Mouse (Mus musculus): ENCODE measurements around the gene Zfp398. TPM values are rescaled to one million over a fixed set of nuclear protein-coding genes. Genes with fewer than 3 reads are reported as not detected.

Gene Zfp398
- total RNA-seq (2017) = 30.8 and 33.1 TPM in 2 replicates

GRCm38 (mm10) chr6:47835482-47835983 is at the start of gene Zfp398:
Zfp398 (plus strand) TSS chr6:47835661.
- peak; percentile 93 for ATAC-seq (ENCODE audit: extremely low read depth, insufficient number of reproducible peaks, low FRiP score, poor library complexity, severe bottlenecking)

- peak; percentile 92 for ATAC-seq (ENCODE audit: extremely low read depth, insufficient number of reproducible peaks, low FRiP score, poor library complexity, severe bottlenecking)
Observed at GRCm38 (mm10) chr6:47787941-47788736, 47.3 kb upstream of the Zfp398 start.

- no peak for ATAC-seq (ENCODE audit: extremely low read depth, insufficient number of reproducible peaks, low FRiP score, poor library complexity, severe bottlenecking)
Observed at GRCm38 (mm10) chr6:47788821-47789220, 46.6 kb upstream of the Zfp398 start.

GRCm38 (mm10) chr6:47790745-47791144 is 44.7 kb upstream of the Zfp398 start:
- no peak for ATAC-seq (ENCODE audit: extremely low read depth, insufficient number of reproducible peaks, low FRiP score, poor library complexity, severe bottlenecking)

- ATAC-seq (ENCODE audit: extremely low read depth, insufficient number of reproducible peaks, low FRiP score, poor library complexity, severe bottlenecking) = no peak
Observed at GRCm38 (mm10) chr6:47792533-47792932, 42.9 kb upstream of the Zfp398 start.

GRCm38 (mm10) chr6:47793284-47793683 is 42.2 kb upstream of the Zfp398 start:
- ATAC-seq (ENCODE audit: extremely low read depth, insufficient number of reproducible peaks, low FRiP score, poor library complexity, severe bottlenecking) = no peak

GRCm38 (mm10) chr6:47794106-47794830 is 41.2 kb upstream of the Zfp398 start:
- no peak for ATAC-seq (ENCODE audit: extremely low read depth, insufficient number of reproducible peaks, low FRiP score, poor library complexity, severe bottlenecking)

GRCm38 (mm10) chr6:47799079-47799478 is 36.4 kb upstream of the Zfp398 start:
- ATAC-seq (ENCODE audit: extremely low read depth, insufficient number of reproducible peaks, low FRiP score, poor library complexity, severe bottlenecking) = peak; percentile 86

- no peak for ATAC-seq (ENCODE audit: extremely low read depth, insufficient number of reproducible peaks, low FRiP score, poor library complexity, severe bottlenecking)
Observed at GRCm38 (mm10) chr6:47805520-47805919, 29.9 kb upstream of the Zfp398 start.

GRCm38 (mm10) chr6:47807419-47807818 is 28.0 kb upstream of the Zfp398 start:
- ATAC-seq (ENCODE audit: extremely low read depth, insufficient number of reproducible peaks, low FRiP score, poor library complexity, severe bottlenecking) = no peak

- no peak for ATAC-seq (ENCODE audit: extremely low read depth, insufficient number of reproducible peaks, low FRiP score, poor library complexity, severe bottlenecking)
Observed at GRCm38 (mm10) chr6:47808545-47808944, 26.9 kb upstream of the Zfp398 start.

GRCm38 (mm10) chr6:47809053-47809452 is 26.4 kb upstream of the Zfp398 start:
- ATAC-seq (ENCODE audit: extremely low read depth, insufficient number of reproducible peaks, low FRiP score, poor library complexity, severe bottlenecking) = no peak

- no peak; the same call in 1 of the 2 replicates for ATAC-seq (ENCODE audit: extremely low read depth, insufficient number of reproducible peaks, low FRiP score, poor library complexity, severe bottlenecking)
Observed at GRCm38 (mm10) chr6:47810181-47810580, 25.3 kb upstream of the Zfp398 start.

GRCm38 (mm10) chr6:47811324-47811723 is 24.1 kb upstream of the Zfp398 start:
- no peak for ATAC-seq (ENCODE audit: extremely low read depth, insufficient number of reproducible peaks, low FRiP score, poor library complexity, severe bottlenecking)

GRCm38 (mm10) chr6:47812271-47812915 is 23.1 kb upstream of the Zfp398 start:
- no peak for ATAC-seq (ENCODE audit: extremely low read depth, insufficient number of reproducible peaks, low FRiP score, poor library complexity, severe bottlenecking)

GRCm38 (mm10) chr6:47813257-47813878 is 22.1 kb upstream of the Zfp398 start, which contains the start of gene Pdia4:
Pdia4 (minus strand) TSS chr6:47813430.
- ATAC-seq (ENCODE audit: extremely low read depth, insufficient number of reproducible peaks, low FRiP score, poor library complexity, severe bottlenecking) = peak; percentile 90

- ATAC-seq (ENCODE audit: extremely low read depth, insufficient number of reproducible peaks, low FRiP score, poor library complexity, severe bottlenecking) = no peak
Observed at GRCm38 (mm10) chr6:47816151-47816550, 19.3 kb upstream of the Zfp398 start.

GRCm38 (mm10) chr6:47818721-47819120 is 16.7 kb upstream of the Zfp398 start:
- ATAC-seq (ENCODE audit: extremely low read depth, insufficient number of reproducible peaks, low FRiP score, poor library complexity, severe bottlenecking) = no peak

Measured in neutrophil, adult 5-6 weeks (primary cell).